Mouse (Mus musculus) v-Abl transformed pro-B cells (cell line): ENCODE data around the gene H2afy.

Experiments
- in situ Hi-C, 2 experiments: fragments of 400-800 bp; cut with MboI; formaldehyde crosslinking; loops; one replicate each; pipeline ENCODE4 v1.15.1; 2025; ENCODE audit not compliant: unreplicated experiment in 2 of 2

H2afy gene

GRCm38 (mm10) chr13:56084146-56084905, 51.8 kb downstream of the H2afy start:
- in situ Hi-C loops: no loop called here

GRCm38 (mm10) chr13:56081656-56082055, 54.5 kb downstream of the H2afy start:
- in situ Hi-C loops: no loop called here

GRCm38 (mm10) chr13:56079616-56080015, 56.5 kb downstream of the H2afy start:
- in situ Hi-C loops: no loop called here

GRCm38 (mm10) chr13:56078724-56079262, 57.4 kb downstream of the H2afy start:
- in situ Hi-C loops: no loop called here

- in situ Hi-C loops: no loop called here
These were observed 60.2 kb downstream of the H2afy start for GRCm38 (mm10) chr13:56075930-56076329.

GRCm38 (mm10) chr13:56073186-56073585, 63.0 kb downstream of the H2afy start:
- in situ Hi-C loops: no loop called here

- in situ Hi-C loops: no loop called here
These were observed 63.9 kb downstream of the H2afy start for GRCm38 (mm10) chr13:56072268-56072607.

GRCm38 (mm10) chr13:56071586-56072267, 64.4 kb downstream of the H2afy start:
- in situ Hi-C loops: no loop called here

- in situ Hi-C loops: no loop called here
These were observed 66.5 kb downstream of the H2afy start for GRCm38 (mm10) chr13:56069643-56070042.

- in situ Hi-C loops: no loop called here
These were observed 67.6 kb downstream of the H2afy start for GRCm38 (mm10) chr13:56068517-56068916.

- in situ Hi-C loops: no loop called here
These were observed 69.3 kb downstream of the H2afy start for GRCm38 (mm10) chr13:56066904-56067303.

GRCm38 (mm10) chr13:56066152-56066551, 70.0 kb downstream of the H2afy start:
- in situ Hi-C loops: no loop called here

GRCm38 (mm10) chr13:56057761-56058160, 78.4 kb downstream of the H2afy start:
- in situ Hi-C loops: no loop called here

GRCm38 (mm10) chr13:56055720-56056119, 80.4 kb downstream of the H2afy start:
- in situ Hi-C loops: no loop called here

- in situ Hi-C loops: no loop called here
These were observed 82.1 kb downstream of the H2afy start for GRCm38 (mm10) chr13:56054089-56054488.

- in situ Hi-C loops: no loop called here
These were observed 83.4 kb downstream of the H2afy start for GRCm38 (mm10) chr13:56052781-56053180.

- in situ Hi-C loops: no loop called here
These were observed 85.9 kb downstream of the H2afy start for GRCm38 (mm10) chr13:56050246-56050645.

- in situ Hi-C loops: no loop called here
These were observed 93.9 kb downstream of the H2afy start for GRCm38 (mm10) chr13:56042221-56042620.

GRCm38 (mm10) chr13:56040621-56041020, 95.5 kb downstream of the H2afy start:
- in situ Hi-C loops: no loop called here

GRCm38 (mm10) chr13:56039610-56040371, 96.4 kb downstream of the H2afy start:
- in situ Hi-C loops: no loop called here

GRCm38 (mm10) chr13:56029006-56029405, 107.2 kb downstream of the H2afy start:
- in situ Hi-C loops: no loop called here
